ENCODE assay signal across 17 mouse cellular contexts in genomic region chr2:75136618-75137017, GRCm38 (mm10).
DNase-seq lines count a peak whose midpoint lies in the region; ATAC-seq and TF ChIP-seq lines count a peak whose summit lies in the region.
"Had no signal": no experiment of that assay in that cellular context is flagged by ENCODE, and none has a peak within 500 bp of the region (broad histone marks: within the 10 kb centered on the region; RNA-seq: fewer than 3 reads in every experiment).

No protein-coding gene starts in this region.

- H3K9ac ChIP-seq in hindbrain, embryonic 11.5 days (ENCODE audit: low read depth, low read length) = no peak overlapping the region
- no peak overlapping the region for H3K9ac ChIP-seq in midbrain, postnatal 0 days (replicated peaks; ENCODE audit: low read length, poor library complexity, severe bottlenecking)
- no peak overlapping the region for H3K9ac ChIP-seq in midbrain, embryonic 15.5 days
- no peak overlapping the region for H3K9ac ChIP-seq in intestine, embryonic 15.5 days
- H3K9ac ChIP-seq in neural tube, embryonic 13.5 days = peak overlapping the region; percentile 79; the same call in 1 of the 2 replicates
- H3K9ac ChIP-seq: forebrain, embryonic 15.5 days; liver, embryonic 15.5 days had no signal

- no peaks in the 10 kb centered on the region for H3K9me3 ChIP-seq in hindbrain, embryonic 11.5 days (ENCODE audit: control insufficient read depth, low read length)
- H3K9me3 ChIP-seq in hindbrain, embryonic 10.5 days = no peaks in the 10 kb centered on the region
- no peaks in the 10 kb centered on the region for H3K9me3 ChIP-seq in midbrain, postnatal 0 days (ENCODE audit: low read length)
- H3K9me3 ChIP-seq in midbrain, embryonic 15.5 days = no peaks in the 10 kb centered on the region
- H3K9me3 ChIP-seq in intestine, embryonic 15.5 days = no peaks in the 10 kb centered on the region
- no peaks in the 10 kb centered on the region for H3K9me3 ChIP-seq in neural tube, embryonic 13.5 days
- H3K9me3 ChIP-seq: forebrain, embryonic 15.5 days; liver, embryonic 15.5 days had no signal

- ATAC-seq in hindbrain, embryonic 11.5 days (ENCODE audit: low FRiP score) = no peak
- no peak for ATAC-seq in midbrain, postnatal 0 days (ENCODE audit: low FRiP score)
- ATAC-seq in midbrain, embryonic 15.5 days (replicated peaks) = no peak
- ATAC-seq in intestine, embryonic 15.5 days = no peak
- ATAC-seq in neural tube, embryonic 13.5 days (ENCODE audit: low read depth) = no peak
- ATAC-seq in frontal cortex, adult (ENCODE audit: low TSS enrichment) = no peak
- ATAC-seq: forebrain, embryonic 15.5 days had no signal

- no peak overlapping the region for H3K27ac ChIP-seq in hindbrain, embryonic 11.5 days (ENCODE audit: low read depth, low read length)
- H3K27ac ChIP-seq in hindbrain, embryonic 10.5 days = no peak overlapping the region
- no peak overlapping the region for H3K27ac ChIP-seq in midbrain, postnatal 0 days (ENCODE audit: low read depth, low read length)
- H3K27ac ChIP-seq in midbrain, embryonic 15.5 days = no peak overlapping the region
- no peak overlapping the region for H3K27ac ChIP-seq in intestine, embryonic 15.5 days
- no peak overlapping the region for H3K27ac ChIP-seq in neural tube, embryonic 13.5 days (replicated peaks)
- H3K27ac ChIP-seq: forebrain, embryonic 15.5 days; gastrocnemius, adult 2 months; heart, adult 2 months; liver, embryonic 15.5 days had no signal

- WGBS in hindbrain, embryonic 11.5 days = 10% methylated on average over 8 of the region's 8 CpGs
- WGBS in hindbrain, embryonic 10.5 days = 10% methylated on average over 8 of the region's 8 CpGs
- 16% methylated on average over 8 of the region's 8 CpGs for WGBS in midbrain, postnatal 0 days
- 13% methylated on average over 8 of the region's 8 CpGs for WGBS in midbrain, embryonic 15.5 days
- WGBS in intestine, embryonic 15.5 days = 26% methylated on average over 8 of the region's 8 CpGs
- WGBS in neural tube, embryonic 13.5 days = 18% methylated on average over 8 of the region's 8 CpGs

- no peak for TF ChIP-seq CTCF in midbrain, postnatal 0 days (IDR thresholded peaks at IDR 0.05)

- H3K27me3 ChIP-seq in hindbrain, embryonic 11.5 days (ENCODE audit: control insufficient read depth, insufficient read depth, low read length) = peaks cover 37% of the 10 kb centered on the region
- H3K27me3 ChIP-seq in hindbrain, embryonic 10.5 days (ENCODE audit: insufficient read depth, poor library complexity, severe bottlenecking) = peaks cover 97% of the 10 kb centered on the region
- peaks cover 55% of the 10 kb centered on the region for H3K27me3 ChIP-seq in midbrain, postnatal 0 days (ENCODE audit: insufficient read depth, low read length)
- H3K27me3 ChIP-seq in midbrain, embryonic 15.5 days (replicated peaks) = peaks cover 61% of the 10 kb centered on the region
- H3K27me3 ChIP-seq in intestine, embryonic 15.5 days (replicated peaks) = peaks cover 38% of the 10 kb centered on the region
- H3K27me3 ChIP-seq in neural tube, embryonic 13.5 days = peaks cover 53% of the 10 kb centered on the region

- no peaks in the 10 kb centered on the region; the same call in 1 of the 2 replicates for H3K4me1 ChIP-seq in hindbrain, embryonic 11.5 days (replicated peaks; ENCODE audit: control insufficient read depth, insufficient read depth, low read length)
- peaks cover 11% of the 10 kb centered on the region for H3K4me1 ChIP-seq in hindbrain, embryonic 10.5 days (replicated peaks)
- peaks cover 6% of the 10 kb centered on the region; the same call in 1 of the 2 replicates for H3K4me1 ChIP-seq in midbrain, postnatal 0 days (ENCODE audit: insufficient read depth, low read length)
- H3K4me1 ChIP-seq in midbrain, embryonic 15.5 days = peaks cover 20% of the 10 kb centered on the region
- H3K4me1 ChIP-seq in intestine, embryonic 15.5 days (replicated peaks) = peaks cover 15% of the 10 kb centered on the region
- H3K4me1 ChIP-seq in neural tube, embryonic 13.5 days (replicated peaks) = peaks cover 30% of the 10 kb centered on the region

- H3K4me2 ChIP-seq in hindbrain, embryonic 11.5 days (replicated peaks; ENCODE audit: low read depth, low read length) = no peak overlapping the region
- no peak overlapping the region for H3K4me2 ChIP-seq in midbrain, postnatal 0 days (ENCODE audit: low read depth, low read length, poor library complexity, severe bottlenecking)
- H3K4me2 ChIP-seq in midbrain, embryonic 15.5 days = no peak overlapping the region
- peak overlapping the region; percentile 80 for H3K4me2 ChIP-seq in intestine, embryonic 15.5 days (replicated peaks)
- peak overlapping the region; percentile 99 for H3K4me2 ChIP-seq in neural tube, embryonic 13.5 days
- H3K4me2 ChIP-seq: liver, embryonic 15.5 days had no signal

- peak; percentile 33 for DNase-seq in hindbrain, embryonic 11.5 days (ENCODE audit: low spot score)
- no peak for DNase-seq in hindbrain, embryonic 10.5 days (ENCODE audit: low spot score)
- no peak for DNase-seq in midbrain, postnatal 0 days (ENCODE audit: low spot score)
- DNase-seq in c-Kit-positive CD71-positive TER-119-positive erythroid progenitor cells, embryonic 14.5 days (ENCODE audit: low spot score) = no peak
- DNase-seq: B cell, adult 2 months; cerebellum, adult 9-11 months; heart, adult 2 months; lung, postnatal 36 days; right cerebral cortex, postnatal 14 days; thymus, postnatal 14 days had no signal

- H3K36me3 ChIP-seq in hindbrain, embryonic 11.5 days (ENCODE audit: control insufficient read depth, insufficient read depth, low read length) = no peaks in the 10 kb centered on the region
- H3K36me3 ChIP-seq in hindbrain, embryonic 10.5 days = no peaks in the 10 kb centered on the region
- H3K36me3 ChIP-seq in midbrain, postnatal 0 days (ENCODE audit: insufficient read depth, low read length) = no peaks in the 10 kb centered on the region
- H3K36me3 ChIP-seq in midbrain, embryonic 15.5 days (replicated peaks) = no peaks in the 10 kb centered on the region
- H3K36me3 ChIP-seq in intestine, embryonic 15.5 days = no peaks in the 10 kb centered on the region
- H3K36me3 ChIP-seq in neural tube, embryonic 13.5 days = no peaks in the 10 kb centered on the region
- H3K36me3 ChIP-seq: forebrain, embryonic 15.5 days; liver, embryonic 15.5 days had no signal

- H3K4me3 ChIP-seq in hindbrain, embryonic 11.5 days (ENCODE audit: low read depth, low read length) = no peak overlapping the region
- no peak overlapping the region for H3K4me3 ChIP-seq in hindbrain, embryonic 10.5 days
- H3K4me3 ChIP-seq in midbrain, postnatal 0 days (ENCODE audit: low read depth, low read length) = 0 out of 2 replicates have a peak overlapping the region, but pooled peaks have one; percentile 37
- H3K4me3 ChIP-seq in midbrain, embryonic 15.5 days = no peak overlapping the region
- peak overlapping the region; percentile 12; the same call in 1 of the 2 replicates for H3K4me3 ChIP-seq in intestine, embryonic 15.5 days (replicated peaks)
- peak overlapping the region; percentile 49 for H3K4me3 ChIP-seq in neural tube, embryonic 13.5 days

Comparison
In these comparisons a context has a peak if more than half of its experiments do, and no peak if none do; other contexts are left out.
1. H3K4me3 ChIP-seq: peak in midbrain, postnatal 0 days (single experiment), intestine, embryonic 15.5 days (single experiment) and neural tube, embryonic 13.5 days (single experiment); none in hindbrain, embryonic 11.5 days (single experiment), hindbrain, embryonic 10.5 days (single experiment) and midbrain, embryonic 15.5 days (single experiment).
2. H3K4me2 ChIP-seq: peak in intestine, embryonic 15.5 days (single experiment) and neural tube, embryonic 13.5 days (single experiment); none in hindbrain, embryonic 11.5 days (single experiment), midbrain, postnatal 0 days (single experiment) and midbrain, embryonic 15.5 days (single experiment).